Mouse (Mus musculus) CH12.LX (cell line): ENCODE data around the gene Eif2ak3. TPM values are rescaled to one million over a fixed set of nuclear protein-coding genes. Genes with fewer than 3 reads are reported as not detected.

Experiments used
- DNase-seq: peaks from one replicate; pipeline ENCODE4 v3.0.0-alpha.2; 2013; ENCODE audit errors: extremely low read depth
- H3K27ac ChIP-seq: 2 replicates; pipeline ENCODE4 v1.5.1; 2012; ENCODE audit warnings: low read depth, mild to moderate bottlenecking, control low read depth, moderate library complexity; ENCODE audit not compliant: insufficient read depth
- H3K27me3 ChIP-seq: replicated peaks from 2 replicates; pipeline ENCODE3; 2012; ENCODE audit warnings: inconsistent platforms
- H3K36me3 ChIP-seq, 2 experiments: replicated peaks in 1 of 2; 2 replicates each; pipeline versions ENCODE3 to v1.6.1; 2012; ENCODE audit warnings: inconsistent platforms in 1 of 2, low read length in 1 of 2, mild to moderate bottlenecking in 1 of 2, mixed read lengths in 1 of 2, moderate library complexity in 1 of 2; ENCODE audit not compliant: control insufficient read depth in 1 of 2, insufficient read depth in 1 of 2
- H3K4me1 ChIP-seq, 2 experiments: 2 replicates each; pipeline ENCODE4 v1.6.1; 2012; ENCODE audit warnings: inconsistent platforms in 1 of 2, moderate library complexity in 1 of 2; ENCODE audit not compliant: insufficient read depth in 2 of 2, control insufficient read depth in 1 of 2
- H3K4me2 ChIP-seq: 2 replicates; pipeline ENCODE4 v1.6.1; 2012; ENCODE audit warnings: low read depth, mild to moderate bottlenecking, control low read depth; ENCODE audit not compliant: poor library complexity, insufficient read depth, severe bottlenecking
- H3K4me3 ChIP-seq, 3 experiments: fragments of 150-350 bp in 1 of 3; sonication (generic) in 1 of 3; replicated peaks in 1 of 3; 2 replicates each; pipeline versions ENCODE3 to v1.5.1; 2011 to 2012; ENCODE audit warnings: low read depth in 2 of 3, low read length in 2 of 3, mild to moderate bottlenecking in 2 of 3, moderate library complexity in 2 of 3, control low read depth in 1 of 3, improper control_type of control experiment in 1 of 3, inconsistent platforms in 1 of 3, mixed read lengths in 1 of 3; ENCODE audit not compliant: poor library complexity in 1 of 3
- H3K79me2 ChIP-seq: replicated peaks from 2 replicates; pipeline ENCODE4 v1.6.1; 2012; ENCODE audit warnings: mild to moderate bottlenecking, moderate library complexity; ENCODE audit not compliant: control insufficient read depth, poor library complexity, insufficient read depth, severe bottlenecking; ENCODE audit errors: extremely low read depth
- H3K9ac ChIP-seq: 2 replicates; pipeline ENCODE4 v1.6.1; 2012; ENCODE audit warnings: low read depth, mild to moderate bottlenecking, control low read depth, moderate library complexity; ENCODE audit not compliant: insufficient read depth
- H3K9me3 ChIP-seq: replicated peaks from 2 replicates; pipeline ENCODE3; 2012; ENCODE audit warnings: low read length, inconsistent platforms, mixed read lengths
- BHLHE40 ChIP-seq: IDR thresholded peaks from 2 replicates; pipeline ENCODE4 v1.6.1; 2011; ENCODE audit warnings: mild to moderate bottlenecking, low read depth, low read length, improper control_type of control experiment
- CHD2 ChIP-seq: IDR thresholded peaks from 2 replicates; pipeline ENCODE4 v1.6.1; 2011; ENCODE audit warnings: low read length, improper control_type of control experiment
- EP300 ChIP-seq: IDR thresholded peaks from 2 replicates; pipeline ENCODE4 v1.6.1; 2011; ENCODE audit warnings: low read length, improper control_type of control experiment
- ETS1 ChIP-seq: conservative IDR thresholded peaks from 2 replicates; pipeline ENCODE4 v1.6.1; 2012; ENCODE audit warnings: low read depth, mild to moderate bottlenecking, inconsistent platforms, low read length, improper control_type of control experiment, moderate library complexity
- GABPA ChIP-seq: IDR thresholded peaks from 2 replicates; pipeline ENCODE4 v1.6.1; 2012; ENCODE audit warnings: low read depth, low read length, improper control_type of control experiment, inconsistent platforms; ENCODE audit not compliant: insufficient replicate concordance
- IRF4 ChIP-seq: IDR thresholded peaks from 2 replicates; pipeline ENCODE4 v1.6.1; 2014; ENCODE audit warnings: low read depth, mild to moderate bottlenecking, inconsistent platforms, low read length, improper control_type of control experiment
- JUN ChIP-seq: IDR thresholded peaks from 2 replicates; pipeline ENCODE4 v1.6.1; 2011; ENCODE audit warnings: low read depth, mild to moderate bottlenecking, low read length, improper control_type of control experiment, moderate library complexity; ENCODE audit not compliant: insufficient read depth
- JUND ChIP-seq: conservative IDR thresholded peaks from 2 replicates; pipeline ENCODE4 v1.6.1; 2011; ENCODE audit warnings: low read depth, low read length, improper control_type of control experiment
- MAX ChIP-seq: IDR thresholded peaks from 2 replicates; pipeline ENCODE4 v1.6.1; 2011; ENCODE audit warnings: low read length, improper control_type of control experiment
- MAZ ChIP-seq: IDR thresholded peaks from 2 replicates; pipeline ENCODE4 v1.6.1; 2012; ENCODE audit warnings: low read depth, mild to moderate bottlenecking, inconsistent platforms, low read length, improper control_type of control experiment, moderate library complexity
- MEF2A ChIP-seq: IDR thresholded peaks from 2 replicates; pipeline ENCODE4 v1.6.1; 2014; ENCODE audit warnings: low read depth, mild to moderate bottlenecking, inconsistent platforms, low read length, improper control_type of control experiment, borderline replicate concordance
- MXI1 ChIP-seq: IDR thresholded peaks from 2 replicates; pipeline ENCODE4 v1.6.1; 2011; ENCODE audit warnings: mild to moderate bottlenecking, low read depth, low read length, improper control_type of control experiment
- MYC ChIP-seq: IDR thresholded peaks from 2 replicates; pipeline ENCODE4 v1.6.1; 2011; ENCODE audit warnings: low read depth, mild to moderate bottlenecking, improper control_type of control experiment, low read length
- NRF1 ChIP-seq: IDR thresholded peaks from 2 replicates; pipeline ENCODE4 v1.6.1; 2014; ENCODE audit warnings: low read depth, mild to moderate bottlenecking, inconsistent platforms, low read length, improper control_type of control experiment, moderate library complexity
- PAX5 ChIP-seq: IDR thresholded peaks from 2 replicates; pipeline ENCODE4 v1.6.1; 2012; ENCODE audit warnings: low read length, inconsistent platforms, mixed read lengths
- POLR2A ChIP-seq: IDR thresholded peaks from 2 replicates; pipeline ENCODE4 v1.6.1; 2011; ENCODE audit warnings: low read depth, mild to moderate bottlenecking, improper control_type of control experiment, low read length
- POLR2AphosphoS2 ChIP-seq: IDR thresholded peaks from 2 replicates; pipeline ENCODE4 v1.6.1; 2011; ENCODE audit warnings: low read depth, low read length, improper control_type of control experiment
- RCOR1 ChIP-seq: conservative IDR thresholded peaks from 2 replicates; pipeline ENCODE4 v1.6.1; 2012; ENCODE audit warnings: low read depth, mild to moderate bottlenecking, inconsistent platforms, low read length, improper control_type of control experiment
- SIN3A ChIP-seq: IDR thresholded peaks from 2 replicates; pipeline ENCODE4 v1.6.1; 2012; ENCODE audit warnings: low read length, improper control_type of control experiment, inconsistent platforms
- SMC3 ChIP-seq: IDR thresholded peaks from 2 replicates; pipeline ENCODE4 v1.6.1; 2011; ENCODE audit warnings: low read depth, low read length, improper control_type of control experiment
- TCF12 ChIP-seq: IDR thresholded peaks from 2 replicates; pipeline ENCODE4 v1.6.1; 2014; ENCODE audit warnings: low read depth, mild to moderate bottlenecking, inconsistent platforms, low read length, improper control_type of control experiment
- USF1 ChIP-seq: IDR thresholded peaks from 2 replicates; pipeline ENCODE4 v1.6.1; 2014; ENCODE audit warnings: low read depth, mild to moderate bottlenecking, inconsistent platforms, low read length, improper control_type of control experiment
- USF2 ChIP-seq: conservative IDR thresholded peaks from 2 replicates; pipeline ENCODE4 v1.6.1; 2011; ENCODE audit warnings: low read depth, low read length, improper control_type of control experiment
- ZMIZ1 ChIP-seq: IDR thresholded peaks from 2 replicates; pipeline ENCODE4 v1.6.1; 2012; ENCODE audit warnings: low read depth, mild to moderate bottlenecking, inconsistent platforms, low read length, improper control_type of control experiment
- ZNF384 ChIP-seq: IDR thresholded peaks from 2 replicates; pipeline ENCODE4 v1.6.1; 2012; ENCODE audit warnings: low read depth, low read length, improper control_type of control experiment, inconsistent platforms
- dilution Hi-C: fragments of 300-500 bp; cut with MboI; formaldehyde crosslinking; loops from 2 replicates; pipeline ENCODE4 v1.14.3; 2020; ENCODE audit warnings: low sequenced_read_pairs; ENCODE audit not compliant: extremely low pct_unique_long_range_greater_than_20kb, extremely low pct_ligation_motif_present
- in situ Hi-C: fragments of 300-500 bp; cut with MboI; formaldehyde crosslinking; loops from 3 replicates; pipeline ENCODE4 v1.14.3; 2019; ENCODE audit warnings: low sequenced_read_pairs, low pct_ligation_motif_present, low pct_unique_long_range_greater_than_20kb, mixed read lengths
- polyA plus RNA-seq: library from polyadenylated mRNA; unstranded; fragments of >175 nt; gene quantifications from 2 replicates; pipeline ENCODE4 v1.2.1, GENCODE M21; 2012; ENCODE audit warnings: low read depth; ENCODE audit not compliant: insufficient read length
- total RNA-seq, 2 experiments: library from RNA; depleted of rRNA; stranded (reverse); fragments of 300-350 nt in 1 of 2; fragments of >200 nt in 1 of 2; gene quantifications; 2 replicates each; pipeline ENCODE4 v1.2.3; 2012 to 2014

Gene Eif2ak3
- total and polyA plus RNA-seq, 3 experiments = 21.2 to 38.9 (median 23.1) TPM

GRCm38 (mm10) chr6:70866761-70867160 is 22.4 kb downstream of the Eif2ak3 start:
- in situ Hi-C loops (no loop called here), dilution Hi-C loops (no loop called here)
- Histone ChIP-seq H3K4me3 (no peak overlapping the region), H3K4me2 (no peak overlapping the region), H3K4me1 (peaks cover 32 to 91% of the 10 kb centered on the region in 2 experiments), H3K79me2 (peaks cover 69% of the 10 kb centered on the region), H3K9ac (peak overlapping the region; percentile 41; the same call in 1 of the 2 replicates), H3K27me3 (no peaks in the 10 kb centered on the region), H3K27ac (no peak overlapping the region; the same call in 1 of the 2 replicates), H3K9me3 (no peaks in the 10 kb centered on the region), H3K36me3 (peaks cover 6 to 36% of the 10 kb centered on the region in 2 experiments)
- TF ChIP-seq MYC = no peak
- no peak for TF ChIP-seq NRF1
- no peak for TF ChIP-seq POLR2AphosphoS2
- no peak for TF ChIP-seq MEF2A
- no peak for TF ChIP-seq BHLHE40
- no peak for TF ChIP-seq PAX5
- DNase-seq = no peak

- H3K79me2 ChIP-seq = peaks cover 63% of the 10 kb centered on the region
- no peak for DNase-seq
- no peaks in the 10 kb centered on the region for H3K27me3 ChIP-seq
- H3K4me1 ChIP-seq = peaks cover 29 to 90% of the 10 kb centered on the region in 2 experiments
- peak overlapping the region; percentile 68 for H3K27ac ChIP-seq
- no peaks in the 10 kb centered on the region for H3K9me3 ChIP-seq
- dilution Hi-C loops = no loop called here
- TF ChIP-seq POLR2A (no peak), MYC (0 out of 2 replicates have a peak, but pooled peaks have one; percentile 29), MEF2A (peak; percentile 32; the same call in 1 of the 2 replicates), POLR2AphosphoS2 (no peak), IRF4 (peak; percentile 86), USF1 (no peak), USF2 (no peak), ZMIZ1 (no peak), MAZ (no peak), ZNF384 (no peak), RCOR1 (no peak), BHLHE40 (peak; percentile 89), SMC3 (0 out of 2 replicates have a peak, but pooled peaks have one; percentile 7), NRF1 (0 out of 2 replicates have a peak, but pooled peaks have one; percentile 26), JUND (no peak), EP300 (peak; percentile 54), ETS1 (peak; percentile 42; the same call in 1 of the 2 replicates), MXI1 (0 out of 2 replicates have a peak, but pooled peaks have one; percentile 11), CHD2 (0 out of 2 replicates have a peak, but pooled peaks have one; percentile 45), TCF12 (peak; percentile 55; the same call in 1 of the 2 replicates), JUN (no peak), MAX (0 out of 2 replicates have a peak, but pooled peaks have one; percentile 26), SIN3A (0 out of 2 replicates have a peak, but pooled peaks have one; percentile 29), GABPA (no peak)
- peak overlapping the region in 1 of 3 experiments; percentile 33 for H3K4me3 ChIP-seq
- in situ Hi-C loops = no loop called here
- H3K9ac ChIP-seq = peak overlapping the region; percentile 41; the same call in 1 of the 2 replicates
- peak overlapping the region; percentile 62 for H3K4me2 ChIP-seq
- H3K36me3 ChIP-seq = peaks cover 6 to 32% of the 10 kb centered on the region in 2 experiments
Measured at GRCm38 (mm10) chr6:70867297-70867696, 23.0 kb downstream of the Eif2ak3 start.
